Mouse (Mus musculus) CD4-positive helper T cell, adult 2 months (primary cell): ENCODE results near the gene Med17.

Experiments used
- DNase-seq: peaks from one replicate; pipeline ENCODE4 v3.0.0-alpha.2; 2012; ENCODE audit warnings: low read depth, missing footprints, low spot score

Gene Med17

GRCm38 (mm10) chr9:15288402-15288801 is 8.7 kb upstream of the Med17 start:
- no peak for DNase-seq

GRCm38 (mm10) chr9:15287846-15288245 is 8.1 kb upstream of the Med17 start:
- no peak for DNase-seq

- peak; percentile 34 for DNase-seq
Observed at GRCm38 (mm10) chr9:15285443-15285842, 5.7 kb upstream of the Med17 start.

- no peak for DNase-seq
Observed at GRCm38 (mm10) chr9:15280491-15280879, 754 bp upstream of the Med17 start.

- peak; percentile 14 for DNase-seq
Observed at GRCm38 (mm10) chr9:15279139-15279648, 537 bp downstream of the Med17 start.

- no peak for DNase-seq
Observed at GRCm38 (mm10) chr9:15278343-15278742, 1.4 kb downstream of the Med17 start.

GRCm38 (mm10) chr9:15276855-15277254 is 2.9 kb downstream of the Med17 start:
- no peak for DNase-seq

- DNase-seq: no peak
Observed at GRCm38 (mm10) chr9:15273981-15274380, 5.8 kb downstream of the Med17 start.

GRCm38 (mm10) chr9:15263487-15263886 is 16.2 kb downstream of the Med17 start:
- DNase-seq: no peak

GRCm38 (mm10) chr9:15261980-15262379 is 17.8 kb downstream of the Med17 start:
- DNase-seq: no peak

- no peak for DNase-seq
Observed at GRCm38 (mm10) chr9:15256214-15256613, 23.5 kb downstream of the Med17 start.

GRCm38 (mm10) chr9:15254501-15254900 is 25.2 kb downstream of the Med17 start:
- DNase-seq: no peak

- DNase-seq: no peak
Observed at GRCm38 (mm10) chr9:15252196-15252595, 27.5 kb downstream of the Med17 start.

- DNase-seq: peak; percentile 70
Observed at GRCm38 (mm10) chr9:15250376-15250775, 29.4 kb downstream of the Med17 start.

GRCm38 (mm10) chr9:15245319-15246075 is 34.2 kb downstream of the Med17 start:
- DNase-seq: no peak

- no peak for DNase-seq
Observed at GRCm38 (mm10) chr9:15242130-15242529, 37.6 kb downstream of the Med17 start.

- peak; percentile 16 for DNase-seq
Observed at GRCm38 (mm10) chr9:15241596-15241939, 38.2 kb downstream of the Med17 start.

- no peak for DNase-seq
Observed at GRCm38 (mm10) chr9:15240863-15241595, 38.7 kb downstream of the Med17 start.

- DNase-seq: no peak
Observed at GRCm38 (mm10) chr9:15240006-15240405, 39.7 kb downstream of the Med17 start.

- no peak for DNase-seq
Observed at GRCm38 (mm10) chr9:15239042-15239925, 40.4 kb downstream of the Med17 start, which contains the start of gene Vstm5. TSS of gene Vstm5 (plus strand) at chr9:15239045.

- no peak for DNase-seq
Observed at GRCm38 (mm10) chr9:15238297-15238990, 41.3 kb downstream of the Med17 start.
